Mouse (Mus musculus) midbrain, postnatal 0 days (tissue): Measurements from ENCODE around the gene Pdzrn3. TPM values are rescaled to one million over a fixed set of nuclear protein-coding genes. Genes with fewer than 3 reads are reported as not detected.

Experiments
- ATAC-seq: fragments of 200-750 bp; cut with Nextera tagmentation; 2 replicates; pipeline ENCODE4 v1.8.0; 2017; ENCODE audit warnings: moderate number of reproducible peaks, mild to moderate bottlenecking, moderate TSS enrichment, moderate library complexity; ENCODE audit not compliant: low FRiP score
- DNase-seq: peaks from one replicate; pipeline ENCODE4 v3.0.0-alpha.2; 2015; ENCODE audit warnings: low spot score
- H3K27ac ChIP-seq: fragments of 300-500 bp; sonication (generic); 2 replicates; pipeline ENCODE4 v1.5.1; 2014; ENCODE audit warnings: low read depth, mild to moderate bottlenecking, low read length, mixed read lengths
- H3K27me3 ChIP-seq: fragments of 300-500 bp; sonication (generic); 2 replicates; pipeline ENCODE4 v1.6.1; 2014; ENCODE audit warnings: low read length, control low read depth, mixed read lengths; ENCODE audit not compliant: insufficient read depth
- H3K36me3 ChIP-seq: fragments of 300-500 bp; sonication (generic); 2 replicates; pipeline ENCODE4 v1.6.1; 2014; ENCODE audit warnings: low read length, control low read depth, mixed read lengths; ENCODE audit not compliant: insufficient read depth
- H3K4me1 ChIP-seq: fragments of 300-500 bp; sonication (generic); 2 replicates; pipeline ENCODE4 v1.6.1; 2014; ENCODE audit warnings: mild to moderate bottlenecking, control low read depth, antibody characterized with exemption, low read length, mixed read lengths; ENCODE audit not compliant: insufficient read depth
- H3K4me2 ChIP-seq: fragments of 300-500 bp; sonication (generic); 2 replicates; pipeline ENCODE4 v1.6.1; 2014; ENCODE audit warnings: low read depth, mild to moderate bottlenecking, low read length, mixed read lengths; ENCODE audit not compliant: poor library complexity, severe bottlenecking
- H3K4me3 ChIP-seq: fragments of 300-500 bp; sonication (generic); 2 replicates; pipeline ENCODE4 v1.5.1; 2014; ENCODE audit warnings: low read depth, mild to moderate bottlenecking, low read length, moderate library complexity
- H3K9ac ChIP-seq: fragments of 300-500 bp; sonication (generic); replicated peaks from 2 replicates; pipeline ENCODE4 v1.6.1; 2014; ENCODE audit warnings: mild to moderate bottlenecking, low read length, moderate library complexity, mixed read lengths; ENCODE audit not compliant: poor library complexity, severe bottlenecking
- H3K9me3 ChIP-seq: fragments of 300-500 bp; sonication (generic); 2 replicates; pipeline ENCODE4 v1.6.1; 2016; ENCODE audit warnings: low read length, control low read depth
- CTCF ChIP-seq: IDR thresholded peaks from 2 replicates; pipeline ENCODE4 v1.5.1; 2016; ENCODE audit warnings: antibody characterized with exemption, mild to moderate bottlenecking
- WGBS: fragments of 180-500 bp; shearing (Covaris S2); extraction: QIAGEN DNeasy Blood & Tissue Kit; methylation state at CpG from one replicate; pipeline ENCODE4 v1.1.7; 2014; 5-methylcytosine and 5-hydroxymethylcytosine counted together
- polyA plus RNA-seq: library from polyadenylated mRNA; unstranded; fragments of >200 nt; fragmentation: Nextera tagmentation; extraction: Ambion mirVana; gene quantifications from 2 replicates; pipeline ENCODE4 v1.2.1, GENCODE M21; 2015
- total RNA-seq: library from RNA; depleted of rRNA; stranded (reverse); fragments of >200 nt; gene quantifications from 2 replicates; pipeline ENCODE4 v1.2.3, GENCODE M21; 2014

Pdzrn3 gene
- total and polyA plus RNA-seq, 2 experiments from 2014 or later: 10.8 to 27.2 TPM

- H3K9ac ChIP-seq: no peak overlapping the region
- H3K36me3 ChIP-seq: no peaks in the 10 kb centered on the region
- TF ChIP-seq CTCF: no peak
- no peak overlapping the region for H3K4me2 ChIP-seq
- peak; percentile 69 for ATAC-seq
- no peaks in the 10 kb centered on the region for H3K27me3 ChIP-seq
- WGBS: 55% methylated on average over 8 of the region's 8 CpGs
- peaks cover 3% of the 10 kb centered on the region; the same call in 1 of the 2 replicates for H3K4me1 ChIP-seq
- no peak overlapping the region for H3K4me3 ChIP-seq
- no peaks in the 10 kb centered on the region for H3K9me3 ChIP-seq
- DNase-seq: peak; percentile 84
- no peak overlapping the region; the same call in 1 of the 2 replicates for H3K27ac ChIP-seq
Observed at GRCm38 (mm10) chr6:101211361-101211841, 166.3 kb downstream of the Pdzrn3 start.

- peak; percentile 74 for DNase-seq
- Histone ChIP-seq H3K27ac (no peak overlapping the region), H3K9me3 (no peaks in the 10 kb centered on the region), H3K9ac (peak overlapping the region; percentile 37), H3K4me1 (no peaks in the 10 kb centered on the region), H3K4me2 (peak overlapping the region; percentile 90), H3K27me3 (no peaks in the 10 kb centered on the region), H3K36me3 (no peaks in the 10 kb centered on the region), H3K4me3 (peak overlapping the region; percentile 50)
- peak; percentile 79; the same call in 1 of the 2 replicates for ATAC-seq
- 9% methylated on average over 8 of the region's 8 CpGs for WGBS
- TF ChIP-seq CTCF: no peak
Observed at GRCm38 (mm10) chr6:101198943-101199298, 178.8 kb downstream of the Pdzrn3 start.

- Histone ChIP-seq H3K27ac (no peak overlapping the region), H3K27me3 (no peaks in the 10 kb centered on the region), H3K4me2 (peak overlapping the region; percentile 90), H3K4me1 (no peaks in the 10 kb centered on the region), H3K9ac (peak overlapping the region; percentile 37), H3K36me3 (no peaks in the 10 kb centered on the region), H3K4me3 (peak overlapping the region; percentile 50), H3K9me3 (no peaks in the 10 kb centered on the region)
- no peak for TF ChIP-seq CTCF
- DNase-seq: peak; percentile 56
- WGBS: 5% methylated on average over 24 of the region's 24 CpGs
- no peak for ATAC-seq
Observed at GRCm38 (mm10) chr6:101198284-101198942, 179.3 kb downstream of the Pdzrn3 start.

- 9% methylated on average over 5 of the region's 5 CpGs for WGBS
- H3K4me3 ChIP-seq: peak overlapping the region; percentile 50
- H3K4me1 ChIP-seq: no peaks in the 10 kb centered on the region
- peak overlapping the region; percentile 37; the same call in 1 of the 2 replicates for H3K9ac ChIP-seq
- DNase-seq (peak; percentile 85), ATAC-seq (no peak)
- H3K36me3 ChIP-seq: no peaks in the 10 kb centered on the region
- H3K4me2 ChIP-seq: peak overlapping the region; percentile 90
- H3K9me3 ChIP-seq: no peaks in the 10 kb centered on the region
- no peak overlapping the region for H3K27ac ChIP-seq
- no peaks in the 10 kb centered on the region for H3K27me3 ChIP-seq
- peak; percentile 94 for TF ChIP-seq CTCF
Observed at GRCm38 (mm10) chr6:101197642-101198041, 180.1 kb downstream of the Pdzrn3 start.

GRCm38 (mm10) chr6:101195891-101196290 lies 181.8 kb downstream of the Pdzrn3 start:
- 63% methylated on average over 5 of the region's 5 CpGs for WGBS
- H3K27ac ChIP-seq: no peak overlapping the region
- no peaks in the 10 kb centered on the region for H3K36me3 ChIP-seq
- H3K9ac ChIP-seq: no peak overlapping the region
- H3K9me3 ChIP-seq: no peaks in the 10 kb centered on the region
- no peaks in the 10 kb centered on the region for H3K27me3 ChIP-seq
- TF ChIP-seq CTCF: no peak
- ATAC-seq: no peak
- H3K4me1 ChIP-seq: no peaks in the 10 kb centered on the region
- H3K4me3 ChIP-seq: no peak overlapping the region
- peak overlapping the region; percentile 32; the same call in 1 of the 2 replicates for H3K4me2 ChIP-seq
- no peak for DNase-seq

GRCm38 (mm10) chr6:101194386-101194925 lies 183.2 kb downstream of the Pdzrn3 start:
- Histone ChIP-seq H3K27me3 (no peaks in the 10 kb centered on the region), H3K4me1 (no peaks in the 10 kb centered on the region), H3K4me2 (no peak overlapping the region), H3K9ac (no peak overlapping the region), H3K36me3 (no peaks in the 10 kb centered on the region), H3K4me3 (no peak overlapping the region), H3K9me3 (no peaks in the 10 kb centered on the region), H3K27ac (no peak overlapping the region)
- ATAC-seq (no peak), DNase-seq (peak; percentile 46)
- TF ChIP-seq CTCF: no peak
- WGBS: 45% methylated on average over 8 of the region's 8 CpGs
